Mouse (Mus musculus): ENCODE results near the gene S100a7a.

S100a7a gene

GRCm38 (mm10) chr3:90621552-90621951, 32.3 kb upstream of the S100a7a start:
- H3K9me3 ChIP-seq (ENCODE audit: low read length), result no peaks in the 10 kb centered on the region
- no peak for TF ChIP-seq CTCF (conservative IDR thresholded peaks at IDR 0.05; ENCODE audit: low read length)
- no peak for TF ChIP-seq POU5F1 (IDR thresholded peaks at IDR 0.05; ENCODE audit: borderline replicate concordance, low read length)
- TF ChIP-seq NANOG (IDR thresholded peaks at IDR 0.05; ENCODE audit: borderline replicate concordance, low read length), result no peak
- peaks cover 3% of the 10 kb centered on the region; the same call in 1 of the 2 replicates for H3K4me1 ChIP-seq (replicated peaks; ENCODE audit: low read depth, low read length)
- H3K36me3 ChIP-seq (ENCODE audit: insufficient read depth, low read length), result no peaks in the 10 kb centered on the region
- H3K4me3 ChIP-seq (replicated peaks; ENCODE audit: low read length), result no peak overlapping the region
- H3K27me3 ChIP-seq (ENCODE audit: insufficient read depth, low read length), result no peaks in the 10 kb centered on the region

- no peak for TF ChIP-seq POU5F1 (IDR thresholded peaks at IDR 0.05; ENCODE audit: borderline replicate concordance, low read length)
- no peak for TF ChIP-seq CTCF (conservative IDR thresholded peaks at IDR 0.05; ENCODE audit: low read length)
- TF ChIP-seq NANOG (IDR thresholded peaks at IDR 0.05; ENCODE audit: borderline replicate concordance, low read length), result no peak
- H3K4me3 ChIP-seq (replicated peaks; ENCODE audit: low read length), result no peak overlapping the region
- no peaks in the 10 kb centered on the region for H3K27me3 ChIP-seq (ENCODE audit: insufficient read depth, low read length)
- H3K9me3 ChIP-seq (ENCODE audit: low read length), result no peaks in the 10 kb centered on the region
- H3K36me3 ChIP-seq (ENCODE audit: insufficient read depth, low read length), result no peaks in the 10 kb centered on the region
- H3K4me1 ChIP-seq (replicated peaks; ENCODE audit: low read depth, low read length), result peaks cover 3% of the 10 kb centered on the region; the same call in 1 of the 2 replicates
Observed at GRCm38 (mm10) chr3:90623435-90624071, 30.3 kb upstream of the S100a7a start.

GRCm38 (mm10) chr3:90625496-90625895, 28.3 kb upstream of the S100a7a start:
- H3K4me3 ChIP-seq (replicated peaks; ENCODE audit: low read length), result no peak overlapping the region
- H3K36me3 ChIP-seq (ENCODE audit: insufficient read depth, low read length), result no peaks in the 10 kb centered on the region
- H3K9me3 ChIP-seq (ENCODE audit: low read length), result no peaks in the 10 kb centered on the region
- TF ChIP-seq POU5F1 (IDR thresholded peaks at IDR 0.05; ENCODE audit: borderline replicate concordance, low read length) (no peak), NANOG (IDR thresholded peaks at IDR 0.05; ENCODE audit: borderline replicate concordance, low read length) (no peak), CTCF (conservative IDR thresholded peaks at IDR 0.05; ENCODE audit: low read length) (no peak)
- no peaks in the 10 kb centered on the region for H3K27me3 ChIP-seq (ENCODE audit: insufficient read depth, low read length)
- H3K4me1 ChIP-seq (replicated peaks; ENCODE audit: low read depth, low read length), result peaks cover 3% of the 10 kb centered on the region; the same call in 1 of the 2 replicates

- no peaks in the 10 kb centered on the region; the same call in 1 of the 2 replicates for H3K4me1 ChIP-seq (replicated peaks; ENCODE audit: low read depth, low read length)
- no peaks in the 10 kb centered on the region for H3K36me3 ChIP-seq (ENCODE audit: insufficient read depth, low read length)
- H3K9me3 ChIP-seq (ENCODE audit: low read length), result no peaks in the 10 kb centered on the region
- TF ChIP-seq NANOG (IDR thresholded peaks at IDR 0.05; ENCODE audit: borderline replicate concordance, low read length) (no peak), POU5F1 (IDR thresholded peaks at IDR 0.05; ENCODE audit: borderline replicate concordance, low read length) (no peak), CTCF (conservative IDR thresholded peaks at IDR 0.05; ENCODE audit: low read length) (no peak)
- no peak overlapping the region for H3K4me3 ChIP-seq (replicated peaks; ENCODE audit: low read length)
- no peaks in the 10 kb centered on the region for H3K27me3 ChIP-seq (ENCODE audit: insufficient read depth, low read length)
Observed at GRCm38 (mm10) chr3:90626266-90627021, 27.4 kb upstream of the S100a7a start.

- Histone ChIP-seq H3K4me1 (replicated peaks; ENCODE audit: low read depth, low read length) (no peaks in the 10 kb centered on the region), H3K9me3 (ENCODE audit: low read length) (no peaks in the 10 kb centered on the region), H3K4me3 (replicated peaks; ENCODE audit: low read length) (no peak overlapping the region), H3K36me3 (ENCODE audit: insufficient read depth, low read length) (no peaks in the 10 kb centered on the region), H3K27me3 (ENCODE audit: insufficient read depth, low read length) (no peaks in the 10 kb centered on the region)
- no peak for TF ChIP-seq CTCF (conservative IDR thresholded peaks at IDR 0.05; ENCODE audit: low read length)
- no peak for TF ChIP-seq NANOG (IDR thresholded peaks at IDR 0.05; ENCODE audit: borderline replicate concordance, low read length)
- TF ChIP-seq POU5F1 (IDR thresholded peaks at IDR 0.05; ENCODE audit: borderline replicate concordance, low read length), result no peak
Observed at GRCm38 (mm10) chr3:90627366-90627765, 26.5 kb upstream of the S100a7a start.

- Histone ChIP-seq H3K4me1 (replicated peaks; ENCODE audit: low read depth, low read length) (no peaks in the 10 kb centered on the region), H3K27me3 (ENCODE audit: insufficient read depth, low read length) (no peaks in the 10 kb centered on the region), H3K9me3 (ENCODE audit: low read length) (no peaks in the 10 kb centered on the region), H3K4me3 (replicated peaks; ENCODE audit: low read length) (no peak overlapping the region), H3K36me3 (ENCODE audit: insufficient read depth, low read length) (no peaks in the 10 kb centered on the region)
- TF ChIP-seq NANOG (IDR thresholded peaks at IDR 0.05; ENCODE audit: borderline replicate concordance, low read length), result no peak
- no peak for TF ChIP-seq POU5F1 (IDR thresholded peaks at IDR 0.05; ENCODE audit: borderline replicate concordance, low read length)
- no peak for TF ChIP-seq CTCF (conservative IDR thresholded peaks at IDR 0.05; ENCODE audit: low read length)
Observed at GRCm38 (mm10) chr3:90627807-90628206, 26.0 kb upstream of the S100a7a start.

- no peak for TF ChIP-seq POU5F1 (IDR thresholded peaks at IDR 0.05; ENCODE audit: borderline replicate concordance, low read length)
- no peak for TF ChIP-seq NANOG (IDR thresholded peaks at IDR 0.05; ENCODE audit: borderline replicate concordance, low read length)
- no peak for TF ChIP-seq CTCF (conservative IDR thresholded peaks at IDR 0.05; ENCODE audit: low read length)
- no peaks in the 10 kb centered on the region for H3K36me3 ChIP-seq (ENCODE audit: insufficient read depth, low read length)
- H3K9me3 ChIP-seq (ENCODE audit: low read length), result no peaks in the 10 kb centered on the region; the same call in 1 of the 2 replicates
- H3K4me3 ChIP-seq (replicated peaks; ENCODE audit: low read length), result no peak overlapping the region
- H3K4me1 ChIP-seq (replicated peaks; ENCODE audit: low read depth, low read length), result no peaks in the 10 kb centered on the region
- no peaks in the 10 kb centered on the region for H3K27me3 ChIP-seq (ENCODE audit: insufficient read depth, low read length)
Observed at GRCm38 (mm10) chr3:90629298-90629697, 24.5 kb upstream of the S100a7a start.

GRCm38 (mm10) chr3:90631984-90632383, 21.8 kb upstream of the S100a7a start:
- H3K36me3 ChIP-seq (ENCODE audit: insufficient read depth, low read length), result no peaks in the 10 kb centered on the region
- H3K9me3 ChIP-seq (ENCODE audit: low read length), result no peaks in the 10 kb centered on the region; the same call in 1 of the 2 replicates
- H3K4me1 ChIP-seq (replicated peaks; ENCODE audit: low read depth, low read length), result no peaks in the 10 kb centered on the region
- TF ChIP-seq POU5F1 (IDR thresholded peaks at IDR 0.05; ENCODE audit: borderline replicate concordance, low read length) (no peak), NANOG (IDR thresholded peaks at IDR 0.05; ENCODE audit: borderline replicate concordance, low read length) (no peak), CTCF (conservative IDR thresholded peaks at IDR 0.05; ENCODE audit: low read length) (no peak)
- H3K27me3 ChIP-seq (ENCODE audit: insufficient read depth, low read length), result peaks cover 4% of the 10 kb centered on the region; the same call in 1 of the 2 replicates
- no peak overlapping the region for H3K4me3 ChIP-seq (replicated peaks; ENCODE audit: low read length)
